Mouse (Mus musculus): Measurements from ENCODE around the gene Ctso. TPM values are rescaled to one million over a fixed set of nuclear protein-coding genes. Genes with fewer than 3 reads are reported as not detected.

Ctso gene
- polyA plus RNA-seq, 2 experiments, result 2.5 to 4.7 TPM

GRCm38 (mm10) chr3:81964596-81964995, 32.2 kb downstream of the Ctso start:
- Histone ChIP-seq H3K36me3 (replicated peaks; ENCODE audit: control insufficient read depth, insufficient read depth, low read depth) (no peaks in the 10 kb centered on the region), H3K4me3 (ENCODE audit: insufficient read depth in 1 of 2, low read depth in 2 of 2, low read length in 2 of 2) (no peak overlapping the region), H3K27me3 (ENCODE audit: control insufficient read depth, insufficient read depth, low read length) (no peaks in the 10 kb centered on the region), H3K9me3 (ENCODE audit: control insufficient read depth, low read length) (no peaks in the 10 kb centered on the region), H3K27ac (no peak overlapping the region), H3K4me1 (replicated peaks; ENCODE audit: control insufficient read depth in 2 of 2, insufficient read depth in 2 of 2, low read length in 1 of 2) (no peaks in the 10 kb centered on the region), H3K4me2 (ENCODE audit: low read depth) (no peak overlapping the region), H3K9ac (replicated peaks) (no peak overlapping the region)
- WGBS (ENCODE audit: insufficient replicate concordance), result 45% methylated on average over 3 of the region's 3 CpGs
- ATAC-seq (ENCODE audit: insufficient read depth), result no peak
- no peak for TF ChIP-seq CTCF (IDR thresholded peaks at IDR 0.05; ENCODE audit: low read depth)
- TF ChIP-seq EP300 (IDR thresholded peaks at IDR 0.05; ENCODE audit: low read depth), result no peak
- DNase-seq (ENCODE audit: low read depth in 3 of 3, low spot score in 3 of 3), result no peak

DNA sequence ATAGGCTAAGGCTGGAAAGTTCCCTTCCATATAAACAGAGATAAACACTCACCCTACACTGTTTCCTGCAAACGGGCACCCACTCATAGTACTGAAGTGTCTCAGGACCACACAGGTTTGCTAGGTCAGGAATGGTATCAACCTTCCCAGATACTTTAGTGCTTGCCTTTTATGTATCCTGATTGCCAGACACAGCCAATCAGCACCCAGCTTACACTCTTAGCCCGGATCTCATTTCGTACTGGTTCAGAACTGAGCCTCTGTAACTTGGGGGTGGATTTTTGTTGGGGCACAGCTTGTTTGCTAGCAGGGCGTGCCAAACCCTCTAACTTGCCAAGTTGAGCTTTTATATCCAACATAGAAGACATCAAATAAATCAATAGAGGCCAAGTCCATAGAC, 43.2 kb downstream of the Ctso start:
- Histone ChIP-seq H3K4me2 (ENCODE audit: low read depth) (no peak overlapping the region), H3K4me1 (replicated peaks; ENCODE audit: control insufficient read depth in 2 of 2, insufficient read depth in 2 of 2, low read length in 1 of 2) (no peaks in the 10 kb centered on the region), H3K9ac (replicated peaks) (no peak overlapping the region), H3K27ac (no peak overlapping the region), H3K4me3 (ENCODE audit: insufficient read depth in 1 of 2, low read depth in 2 of 2, low read length in 2 of 2) (no peak overlapping the region), H3K9me3 (ENCODE audit: control insufficient read depth, low read length) (no peaks in the 10 kb centered on the region), H3K36me3 (replicated peaks; ENCODE audit: control insufficient read depth, insufficient read depth, low read depth) (no peaks in the 10 kb centered on the region), H3K27me3 (ENCODE audit: control insufficient read depth, insufficient read depth, low read length) (no peaks in the 10 kb centered on the region)
- 39% methylated on average over 4 of the region's 4 CpGs for WGBS (ENCODE audit: insufficient replicate concordance)
- no peak for ATAC-seq (ENCODE audit: insufficient read depth)
- DNase-seq (ENCODE audit: low read depth in 3 of 3, low spot score in 3 of 3), result no peak
- TF ChIP-seq EP300 (IDR thresholded peaks at IDR 0.05; ENCODE audit: low read depth) (no peak), CTCF (IDR thresholded peaks at IDR 0.05; ENCODE audit: low read depth) (no peak)

DNA sequence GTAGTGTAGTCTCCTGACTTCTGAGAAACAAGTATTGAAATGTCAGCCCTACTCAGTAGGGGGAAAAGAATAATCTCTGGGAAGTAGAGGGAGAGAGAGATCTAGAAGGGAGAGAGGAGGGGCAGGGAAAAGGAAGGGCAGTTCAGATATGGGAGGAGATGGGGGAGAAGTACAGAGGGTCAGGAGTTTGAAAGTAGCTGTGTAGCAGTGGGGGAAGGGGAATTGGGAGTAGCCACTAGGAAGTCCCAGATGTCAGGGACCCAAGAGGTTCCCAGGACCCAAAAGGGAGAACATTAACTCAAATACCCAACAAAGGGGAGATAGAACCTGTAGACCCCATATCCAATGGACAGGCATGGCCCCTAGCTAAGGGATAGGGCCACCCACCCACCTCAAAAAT, 43.7 kb downstream of the Ctso start, which contains the start of gene Tdo2:
Gene Tdo2 (minus strand): TSS at position 101 of the 400 bp plus-strand sequence.
- no peak for ATAC-seq (ENCODE audit: insufficient read depth)

DNA sequence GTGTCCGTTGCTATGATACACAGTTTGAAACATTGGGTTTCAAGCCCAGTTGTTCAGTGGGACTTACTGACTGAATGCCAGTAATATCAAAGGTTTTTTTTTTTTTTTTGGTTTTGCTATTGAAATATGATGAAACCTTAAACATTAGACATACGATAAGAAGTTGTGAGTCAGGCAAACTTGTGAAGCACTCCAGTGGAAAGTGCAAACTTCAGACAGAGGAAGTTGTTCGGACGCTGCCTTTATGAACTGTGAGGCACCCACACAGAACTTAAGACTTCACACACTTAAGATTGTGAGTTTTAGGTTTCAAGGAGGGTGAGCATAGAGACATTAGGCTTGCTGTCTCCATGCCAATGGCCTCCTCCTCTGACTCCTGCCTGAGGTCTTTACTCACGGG, 49.2 kb downstream of the Ctso start:
- Histone ChIP-seq H3K27ac (no peak overlapping the region), H3K27me3 (ENCODE audit: control insufficient read depth, insufficient read depth, low read length) (no peaks in the 10 kb centered on the region), H3K36me3 (replicated peaks; ENCODE audit: control insufficient read depth, insufficient read depth, low read depth) (no peaks in the 10 kb centered on the region), H3K4me1 (replicated peaks; ENCODE audit: control insufficient read depth in 2 of 2, insufficient read depth in 2 of 2, low read length in 1 of 2) (no peaks in the 10 kb centered on the region; a peak in 1 of 4 replicates), H3K4me2 (ENCODE audit: low read depth) (no peak overlapping the region), H3K9ac (replicated peaks) (no peak overlapping the region), H3K4me3 (ENCODE audit: insufficient read depth in 1 of 2, low read depth in 2 of 2, low read length in 2 of 2) (no peak overlapping the region), H3K9me3 (ENCODE audit: control insufficient read depth, low read length) (no peaks in the 10 kb centered on the region)
- ATAC-seq (ENCODE audit: insufficient read depth) (no peak), DNase-seq (ENCODE audit: low read depth in 3 of 3, low spot score in 3 of 3) (no peak)
- 73% methylated on average over 5 of the region's 5 CpGs for WGBS (ENCODE audit: insufficient replicate concordance)
- no peak for TF ChIP-seq EP300 (IDR thresholded peaks at IDR 0.05; ENCODE audit: low read depth)
- no peak for TF ChIP-seq CTCF (IDR thresholded peaks at IDR 0.05; ENCODE audit: low read depth)

More for the DNA sequence above, 43.7 kb downstream of the Ctso start, which contains the start of gene Tdo2:
- Histone ChIP-seq H3K4me3 (ENCODE audit: insufficient read depth in 1 of 2, low read depth in 2 of 2, low read length in 2 of 2) (no peak within 1 kb of the TSS), H3K27me3 (ENCODE audit: control insufficient read depth, insufficient read depth, low read length) (no peaks in the 10 kb centered on the region), H3K9me3 (ENCODE audit: control insufficient read depth, low read length) (no peaks in the 10 kb centered on the region), H3K36me3 (replicated peaks; ENCODE audit: control insufficient read depth, insufficient read depth, low read depth) (no peaks in the 10 kb centered on the region), H3K4me1 (replicated peaks; ENCODE audit: control insufficient read depth in 2 of 2, insufficient read depth in 2 of 2, low read length in 1 of 2) (no peaks in the 10 kb centered on the region), H3K27ac (no peak within 1 kb of the TSS), H3K4me2 (ENCODE audit: low read depth) (no peak within 1 kb of the TSS), H3K9ac (replicated peaks) (no peak within 1 kb of the TSS)
- DNase-seq (ENCODE audit: low read depth in 3 of 3, low spot score in 3 of 3), result no peak
- no peak for TF ChIP-seq EP300 (IDR thresholded peaks at IDR 0.05; ENCODE audit: low read depth)
- no peak for TF ChIP-seq CTCF (IDR thresholded peaks at IDR 0.05; ENCODE audit: low read depth)

DNA sequence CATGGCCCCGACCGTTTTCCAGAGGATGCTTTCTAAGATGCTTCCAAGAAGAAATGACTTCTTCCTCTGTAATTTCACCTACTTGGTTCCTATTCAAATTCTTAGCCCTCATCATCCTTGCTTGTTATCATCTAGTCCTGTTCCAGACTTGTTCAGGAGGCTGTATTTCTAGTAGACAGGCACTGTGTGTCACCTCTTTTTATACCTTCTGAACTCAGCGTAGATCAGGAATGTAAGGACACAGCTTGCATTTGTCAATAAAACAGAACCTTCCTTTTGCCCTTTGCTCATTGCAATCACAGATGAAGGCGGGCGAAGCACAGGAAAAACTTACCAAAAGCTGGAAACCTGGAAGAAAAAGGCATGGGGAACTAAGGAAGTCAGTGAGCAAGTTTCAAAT, 49.6 kb downstream of the Ctso start, which contains the start of gene Asic5:
Gene Asic5 (plus strand): TSS at position 301 of the 400 bp plus-strand sequence.
- Histone ChIP-seq H3K27me3 (ENCODE audit: control insufficient read depth, insufficient read depth, low read length) (no peaks in the 10 kb centered on the region), H3K4me2 (ENCODE audit: low read depth) (no peak within 1 kb of the TSS), H3K4me1 (replicated peaks; ENCODE audit: control insufficient read depth in 2 of 2, insufficient read depth in 2 of 2, low read length in 1 of 2) (no peaks in the 10 kb centered on the region; a peak in 1 of 4 replicates), H3K4me3 (ENCODE audit: insufficient read depth in 1 of 2, low read depth in 2 of 2, low read length in 2 of 2) (no peak within 1 kb of the TSS), H3K9ac (replicated peaks) (no peak within 1 kb of the TSS), H3K9me3 (ENCODE audit: control insufficient read depth, low read length) (no peaks in the 10 kb centered on the region), H3K36me3 (replicated peaks; ENCODE audit: control insufficient read depth, insufficient read depth, low read depth) (no peaks in the 10 kb centered on the region), H3K27ac (no peak within 1 kb of the TSS)
- ATAC-seq (ENCODE audit: insufficient read depth), result no peak
- TF ChIP-seq EP300 (IDR thresholded peaks at IDR 0.05; ENCODE audit: low read depth) (no peak), CTCF (IDR thresholded peaks at IDR 0.05; ENCODE audit: low read depth) (no peak)
- DNase-seq (ENCODE audit: low read depth in 3 of 3, low spot score in 3 of 3), result no peak
- WGBS (ENCODE audit: insufficient replicate concordance), result 72% methylated on average over 5 of the region's 5 CpGs
